Mouse (Mus musculus) natural killer cell, adult 2 months (primary cell): Measurements from ENCODE around the gene Nupr1.
A peak's percentile ranks its signal among the peaks of the same experiment; 100 is the strongest.

ENCODE experiments used
- DNase-seq, 2 experiments: peaks; one replicate each; pipeline ENCODE4 v3.0.0; 2022; ENCODE audit warnings: low spot score in 2 of 2

The Nupr1 gene

GRCm38 (mm10) chr7:126596414-126596813, 34.2 kb downstream of the Nupr1 start:
- no peak for DNase-seq

- no peak for DNase-seq
These were observed 34.8 kb downstream of the Nupr1 start for GRCm38 (mm10) chr7:126595890-126596289.

- DNase-seq = no peak
These were observed 35.6 kb downstream of the Nupr1 start, which contains the start of gene Il27 for GRCm38 (mm10) chr7:126594862-126595561. TSS of gene Il27 (minus strand) at chr7:126594941.

GRCm38 (mm10) chr7:126587779-126588178, 42.9 kb downstream of the Nupr1 start:
- DNase-seq = no peak

GRCm38 (mm10) chr7:126586839-126587238, 43.8 kb downstream of the Nupr1 start:
- no peak for DNase-seq

- no peak for DNase-seq
These were observed 44.9 kb downstream of the Nupr1 start, which contains the start of gene Cln3 for GRCm38 (mm10) chr7:126585717-126586116. TSS of gene Cln3 (minus strand) at chr7:126585817.

- DNase-seq = peak; percentile 58 to 71
These were observed 46.1 kb downstream of the Nupr1 start, which contains the start of gene Apobr for GRCm38 (mm10) chr7:126584506-126584977. TSS of gene Apobr (plus strand) at chr7:126584942.

GRCm38 (mm10) chr7:126583761-126584160, 46.9 kb downstream of the Nupr1 start:
- no peak for DNase-seq

- DNase-seq = peak; percentile 78 to 86
These were observed 47.4 kb downstream of the Nupr1 start for GRCm38 (mm10) chr7:126583251-126583709.

GRCm38 (mm10) chr7:126582759-126583158, 47.9 kb downstream of the Nupr1 start:
- DNase-seq = no peak

- no peak for DNase-seq
These were observed 49.0 kb downstream of the Nupr1 start for GRCm38 (mm10) chr7:126581661-126582060.

GRCm38 (mm10) chr7:126579172-126579571, 51.5 kb downstream of the Nupr1 start:
- peak; percentile 34 to 51 for DNase-seq

- peak; percentile 44 to 57 for DNase-seq
These were observed 53.7 kb downstream of the Nupr1 start for GRCm38 (mm10) chr7:126576946-126577345.
